Mouse (Mus musculus) heart, postnatal 14 days (tissue): Measurements from ENCODE around the gene Gm49387. TPM values are rescaled to one million over a fixed set of nuclear protein-coding genes. Genes with fewer than 3 reads are reported as not detected.

Experiments
- DNase-seq, 2 experiments: peaks; one replicate each; pipeline ENCODE4 v3.0.0; 2021 to 2022
- intact Hi-C: fragments of 180-260 bp; cut with DNase I; formaldehyde crosslinking; loops from one replicate; pipeline ENCODE4 v1.15.1; 2025
- long read RNA-seq, 2 experiments: library from polyadenylated mRNA; stranded (forward); transcript quantifications; one replicate each; pipeline ENCODE4 v2.0.0; 2021
- total RNA-seq, 2 experiments: library from RNA; stranded (reverse); gene quantifications; 2 replicates each; pipeline ENCODE4 v1.2.3; 2021

The Gm49387 gene
- total RNA-seq: 1 to 10 TPM in 1 of 2 experiments, under 1 TPM in 1; 0.85 to 1.2 TPM
- long read RNA-seq, experiment 1: 0 reads
- long read RNA-seq, experiment 2: 0 reads

- intact Hi-C loops: no loop called here
- DNase-seq: no peak
Measured at GRCm38 (mm10) chr14:31640346-31640889, at the start of gene Gm49387. Gm49387 (minus strand) TSS chr14:31640878.

- intact Hi-C loops: no loop called here
- DNase-seq: no peak
Measured at GRCm38 (mm10) chr14:31686231-31686630, 45.6 kb upstream of the Gm49387 start.

GRCm38 (mm10) chr14:31685680-31686079 is 45.0 kb upstream of the Gm49387 start:
- no peak for DNase-seq
- intact Hi-C loops: no loop called here

- DNase-seq: no peak
- intact Hi-C loops: no loop called here
Measured at GRCm38 (mm10) chr14:31684343-31685040, 43.8 kb upstream of the Gm49387 start.

GRCm38 (mm10) chr14:31683610-31684009 is 42.9 kb upstream of the Gm49387 start:
- intact Hi-C loops: no loop called here
- DNase-seq: no peak

- no peak for DNase-seq
- intact Hi-C loops: no loop called here
Measured at GRCm38 (mm10) chr14:31681931-31682555, 41.4 kb upstream of the Gm49387 start.

- intact Hi-C loops: no loop called here
- DNase-seq: no peak
Measured at GRCm38 (mm10) chr14:31681291-31681690, 40.6 kb upstream of the Gm49387 start.

- intact Hi-C loops: no loop called here
- DNase-seq: no peak
Measured at GRCm38 (mm10) chr14:31680656-31681055, 40.0 kb upstream of the Gm49387 start.

GRCm38 (mm10) chr14:31671635-31672320 is 31.1 kb upstream of the Gm49387 start:
- DNase-seq: no peak
- intact Hi-C loops: no loop called here

- intact Hi-C loops: no loop called here
Measured at GRCm38 (mm10) chr14:31669642-31670490, 29.2 kb upstream of the Gm49387 start.

GRCm38 (mm10) chr14:31669161-31669611 is 28.5 kb upstream of the Gm49387 start:
- peak; percentile 72 to 78 for DNase-seq
- intact Hi-C loops: no loop called here

More at GRCm38 (mm10) chr14:31669642-31670490, 29.2 kb upstream of the Gm49387 start:
- peak; percentile 45 to 62 for DNase-seq

- intact Hi-C loops: no loop called here
- no peak for DNase-seq
Measured at GRCm38 (mm10) chr14:31668326-31668725, 27.6 kb upstream of the Gm49387 start.

GRCm38 (mm10) chr14:31667741-31668140 is 27.1 kb upstream of the Gm49387 start:
- intact Hi-C loops: no loop called here
- DNase-seq: no peak

- intact Hi-C loops: no loop called here
Measured at GRCm38 (mm10) chr14:31666931-31667705, 26.4 kb upstream of the Gm49387 start.

GRCm38 (mm10) chr14:31665566-31665940 is 24.9 kb upstream of the Gm49387 start:
- DNase-seq: no peak
- intact Hi-C loops: no loop called here

More at GRCm38 (mm10) chr14:31666931-31667705, 26.4 kb upstream of the Gm49387 start:
- DNase-seq: no peak

- DNase-seq: no peak
- intact Hi-C loops: loop anchor here (5.0 kb wide), 2 partner anchors 32 to 367 kb away; no protein-coding TSS in a partner anchor
Measured at GRCm38 (mm10) chr14:31664903-31665565, 24.4 kb upstream of the Gm49387 start.

- no peak for DNase-seq
- intact Hi-C loops: loop anchor here (5.0 kb wide), 2 partner anchors 33 to 368 kb away; no protein-coding TSS in a partner anchor
Measured at GRCm38 (mm10) chr14:31664100-31664902, 23.6 kb upstream of the Gm49387 start.
